Mouse (Mus musculus): ENCODE measurements at regions not wholly inside any gene's neighbourhood (a gene's known extent, or its start where the extent isn't known, plus 50 kb on each side); places are given as distances from the start of the nearest gene placed in this dataset.

DNA sequence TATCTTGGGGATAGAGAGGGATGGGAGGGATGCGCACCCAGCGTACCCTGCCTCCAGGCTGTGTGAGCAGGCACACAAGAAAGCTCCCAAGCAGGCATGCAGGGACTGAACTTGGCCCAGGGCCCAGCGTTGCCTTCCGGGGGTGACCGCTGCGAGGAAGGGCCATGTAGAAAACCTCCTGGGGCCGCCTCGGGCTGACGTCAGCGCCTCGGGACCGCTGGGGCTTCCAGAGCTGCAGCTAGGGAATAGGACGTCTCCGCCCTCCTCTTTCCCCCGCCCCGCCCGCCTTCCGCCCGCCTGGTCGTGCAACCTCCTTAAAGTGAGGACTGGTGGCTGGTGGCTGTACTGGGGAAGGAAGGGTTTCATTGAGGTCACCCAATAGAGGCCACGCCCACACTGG is 948.4 kb downstream of the 4930447A16Rik start:
- no peak for TF ChIP-seq POU5F1 (IDR thresholded peaks at IDR 0.05; ENCODE audit: borderline replicate concordance, low read length)
- H3K36me3 ChIP-seq (ENCODE audit: insufficient read depth, low read length) = no peaks in the 10 kb centered on the region

GRCm38 (mm10) chr15:38374786-38375185 is 949.4 kb downstream of the 4930447A16Rik start:
- Histone ChIP-seq H3K36me3 (ENCODE audit: insufficient read depth, low read length) (no peaks in the 10 kb centered on the region), H3K4me1 (replicated peaks; ENCODE audit: low read depth, low read length) (peaks cover 29% of the 10 kb centered on the region), H3K9me3 (ENCODE audit: low read length) (no peaks in the 10 kb centered on the region), H3K27me3 (ENCODE audit: insufficient read depth, low read length) (peaks cover 10% of the 10 kb centered on the region), H3K4me3 (replicated peaks; ENCODE audit: low read length) (no peak overlapping the region)
- TF ChIP-seq CTCF (conservative IDR thresholded peaks at IDR 0.05; ENCODE audit: low read length) (no peak), NANOG (IDR thresholded peaks at IDR 0.05; ENCODE audit: borderline replicate concordance, low read length) (no peak), POU5F1 (IDR thresholded peaks at IDR 0.05; ENCODE audit: borderline replicate concordance, low read length) (no peak)

More for the DNA sequence above, 948.4 kb downstream of the 4930447A16Rik start:
- H3K4me3 ChIP-seq (replicated peaks; ENCODE audit: low read length) = peak overlapping the region; percentile 74
- peaks cover 9% of the 10 kb centered on the region for H3K27me3 ChIP-seq (ENCODE audit: insufficient read depth, low read length)
- H3K4me1 ChIP-seq (replicated peaks; ENCODE audit: low read depth, low read length) = peaks cover 29% of the 10 kb centered on the region
- H3K9me3 ChIP-seq (ENCODE audit: low read length) = no peaks in the 10 kb centered on the region

- H3K9me3 ChIP-seq (ENCODE audit: low read length) = no peaks in the 10 kb centered on the region
- no peaks in the 10 kb centered on the region for H3K36me3 ChIP-seq (ENCODE audit: insufficient read depth, low read length)
- peaks cover 24% of the 10 kb centered on the region for H3K4me1 ChIP-seq (replicated peaks; ENCODE audit: low read depth, low read length)
- H3K27me3 ChIP-seq (ENCODE audit: insufficient read depth, low read length) = 0 out of 2 replicates have a peak, but pooled peaks cover 2% of the 10 kb centered on the region
- no peak overlapping the region for H3K4me3 ChIP-seq (replicated peaks; ENCODE audit: low read length)
- TF ChIP-seq POU5F1 (IDR thresholded peaks at IDR 0.05; ENCODE audit: borderline replicate concordance, low read length) = no peak
Measured at GRCm38 (mm10) chr15:38378106-38378505, 952.8 kb downstream of the 4930447A16Rik start.

- TF ChIP-seq CTCF (conservative IDR thresholded peaks at IDR 0.05; ENCODE audit: low read length) (no peak), POU5F1 (IDR thresholded peaks at IDR 0.05; ENCODE audit: borderline replicate concordance, low read length) (no peak), NANOG (IDR thresholded peaks at IDR 0.05; ENCODE audit: borderline replicate concordance, low read length) (no peak)
- Histone ChIP-seq H3K4me3 (replicated peaks; ENCODE audit: low read length) (no peak overlapping the region), H3K4me1 (replicated peaks; ENCODE audit: low read depth, low read length) (peaks cover 68% of the 10 kb centered on the region), H3K27me3 (ENCODE audit: insufficient read depth, low read length) (no peaks in the 10 kb centered on the region; the same call in 1 of the 2 replicates), H3K36me3 (ENCODE audit: insufficient read depth, low read length) (no peaks in the 10 kb centered on the region), H3K9me3 (ENCODE audit: low read length) (no peaks in the 10 kb centered on the region)
Measured at GRCm38 (mm10) chr15:38387617-38388016, 962.3 kb downstream of the 4930447A16Rik start.

GRCm38 (mm10) chr15:38388436-38388835 is 963.1 kb downstream of the 4930447A16Rik start:
- TF ChIP-seq CTCF (conservative IDR thresholded peaks at IDR 0.05; ENCODE audit: low read length) = no peak
- TF ChIP-seq NANOG (IDR thresholded peaks at IDR 0.05; ENCODE audit: borderline replicate concordance, low read length) = no peak
- no peak for TF ChIP-seq POU5F1 (IDR thresholded peaks at IDR 0.05; ENCODE audit: borderline replicate concordance, low read length)
- Histone ChIP-seq H3K9me3 (ENCODE audit: low read length) (no peaks in the 10 kb centered on the region), H3K27me3 (ENCODE audit: insufficient read depth, low read length) (no peaks in the 10 kb centered on the region; the same call in 1 of the 2 replicates), H3K4me3 (replicated peaks; ENCODE audit: low read length) (no peak overlapping the region), H3K36me3 (ENCODE audit: insufficient read depth, low read length) (no peaks in the 10 kb centered on the region), H3K4me1 (replicated peaks; ENCODE audit: low read depth, low read length) (peaks cover 74% of the 10 kb centered on the region)

- no peaks in the 10 kb centered on the region for H3K9me3 ChIP-seq (ENCODE audit: low read length)
- no peaks in the 10 kb centered on the region for H3K36me3 ChIP-seq (ENCODE audit: insufficient read depth, low read length)
- peaks cover 69% of the 10 kb centered on the region for H3K4me1 ChIP-seq (replicated peaks; ENCODE audit: low read depth, low read length)
- H3K27me3 ChIP-seq (ENCODE audit: insufficient read depth, low read length) = no peaks in the 10 kb centered on the region; the same call in 1 of the 2 replicates
- TF ChIP-seq NANOG (IDR thresholded peaks at IDR 0.05; ENCODE audit: borderline replicate concordance, low read length) = no peak
- TF ChIP-seq POU5F1 (IDR thresholded peaks at IDR 0.05; ENCODE audit: borderline replicate concordance, low read length) = no peak
- TF ChIP-seq CTCF (conservative IDR thresholded peaks at IDR 0.05; ENCODE audit: low read length) = no peak
- H3K4me3 ChIP-seq (replicated peaks; ENCODE audit: low read length) = no peak overlapping the region
Measured at GRCm38 (mm10) chr15:38390450-38390849, 965.1 kb downstream of the 4930447A16Rik start.

DNA sequence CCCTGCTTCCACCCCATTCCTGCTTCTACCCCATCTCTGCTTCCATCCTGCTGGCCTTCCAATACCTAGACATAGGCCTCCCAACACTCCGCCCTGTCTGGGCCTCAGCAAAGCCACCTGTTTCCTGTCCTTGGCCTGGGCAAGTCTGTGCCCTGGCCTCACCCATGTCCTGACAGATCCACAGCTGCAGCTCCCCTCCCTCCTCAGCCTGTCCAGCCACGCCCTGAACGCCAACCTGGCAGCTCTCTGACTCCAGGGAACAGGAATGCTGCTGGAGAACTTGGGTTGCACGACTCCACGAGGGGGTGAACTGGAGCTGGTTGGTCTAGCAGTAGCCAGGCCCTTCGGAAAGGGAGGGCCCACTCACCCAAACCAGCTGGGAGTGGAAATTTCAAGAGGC is 966.1 kb downstream of the 4930447A16Rik start:
- no peaks in the 10 kb centered on the region for H3K36me3 ChIP-seq (ENCODE audit: insufficient read depth, low read length)

GRCm38 (mm10) chr15:38391860-38392259 is 966.5 kb downstream of the 4930447A16Rik start:
- Histone ChIP-seq H3K4me3 (replicated peaks; ENCODE audit: low read length) (peak overlapping the region; percentile 49; the same call in 1 of the 2 replicates), H3K27me3 (ENCODE audit: insufficient read depth, low read length) (no peaks in the 10 kb centered on the region; the same call in 1 of the 2 replicates), H3K9me3 (ENCODE audit: low read length) (no peaks in the 10 kb centered on the region), H3K36me3 (ENCODE audit: insufficient read depth, low read length) (no peaks in the 10 kb centered on the region), H3K4me1 (replicated peaks; ENCODE audit: low read depth, low read length) (peaks cover 62% of the 10 kb centered on the region)
- TF ChIP-seq NANOG (IDR thresholded peaks at IDR 0.05; ENCODE audit: borderline replicate concordance, low read length) = no peak
- no peak for TF ChIP-seq POU5F1 (IDR thresholded peaks at IDR 0.05; ENCODE audit: borderline replicate concordance, low read length)
- no peak for TF ChIP-seq CTCF (conservative IDR thresholded peaks at IDR 0.05; ENCODE audit: low read length)

More for the DNA sequence above, 966.1 kb downstream of the 4930447A16Rik start:
- no peaks in the 10 kb centered on the region; the same call in 1 of the 2 replicates for H3K27me3 ChIP-seq (ENCODE audit: insufficient read depth, low read length)
- no peak for TF ChIP-seq CTCF (conservative IDR thresholded peaks at IDR 0.05; ENCODE audit: low read length)
- no peak for TF ChIP-seq NANOG (IDR thresholded peaks at IDR 0.05; ENCODE audit: borderline replicate concordance, low read length)
- no peak for TF ChIP-seq POU5F1 (IDR thresholded peaks at IDR 0.05; ENCODE audit: borderline replicate concordance, low read length)
- no peaks in the 10 kb centered on the region for H3K9me3 ChIP-seq (ENCODE audit: low read length)
- peak overlapping the region; percentile 49 for H3K4me3 ChIP-seq (replicated peaks; ENCODE audit: low read length)
- peaks cover 67% of the 10 kb centered on the region for H3K4me1 ChIP-seq (replicated peaks; ENCODE audit: low read depth, low read length)

All from E14TG2a.4 (cell line).